Mouse (Mus musculus) hindbrain, embryonic 14.5 days (tissue): Measurements from ENCODE around the gene Atg4c. TPM values are rescaled to one million over a fixed set of nuclear protein-coding genes. Genes with fewer than 3 reads are reported as not detected.

ENCODE experiments used
- ATAC-seq: fragments of 200-750 bp; cut with Nextera tagmentation; 2 replicates; pipeline ENCODE4 v1.8.0; 2017; ENCODE audit warnings: moderate number of reproducible peaks, mild to moderate bottlenecking, moderate TSS enrichment, moderate library complexity; ENCODE audit not compliant: low FRiP score
- DNase-seq: peaks from one replicate; pipeline ENCODE4 v3.0.0-alpha.2; 2015; ENCODE audit warnings: low spot score
- H3K27ac ChIP-seq: fragments of 300-500 bp; sonication (generic); 2 replicates; pipeline ENCODE4 v1.5.1; 2014; ENCODE audit warnings: mild to moderate bottlenecking, moderate library complexity
- H3K27me3 ChIP-seq: fragments of 300-500 bp; sonication (generic); 2 replicates; pipeline ENCODE4 v1.6.1; 2014; ENCODE audit warnings: mild to moderate bottlenecking, low read length, mixed read lengths; ENCODE audit not compliant: control insufficient read depth, insufficient read depth
- H3K36me3 ChIP-seq: fragments of 300-500 bp; sonication (generic); replicated peaks from 2 replicates; pipeline ENCODE4 v1.6.1; 2014; ENCODE audit not compliant: control insufficient read depth, insufficient read depth
- H3K4me1 ChIP-seq: fragments of 300-500 bp; sonication (generic); replicated peaks from 2 replicates; pipeline ENCODE4 v1.6.1; 2014; ENCODE audit warnings: antibody characterized with exemption, low read length, mixed read lengths; ENCODE audit not compliant: control insufficient read depth, insufficient read depth
- H3K4me2 ChIP-seq: fragments of 300-500 bp; sonication (generic); replicated peaks from 2 replicates; pipeline ENCODE4 v1.6.1; 2014; ENCODE audit warnings: mild to moderate bottlenecking, moderate library complexity
- H3K4me3 ChIP-seq: fragments of 300-500 bp; sonication (generic); replicated peaks from 2 replicates; pipeline ENCODE4 v1.5.1; 2014; ENCODE audit warnings: mild to moderate bottlenecking, low read length
- H3K9ac ChIP-seq: fragments of 300-500 bp; sonication (generic); 2 replicates; pipeline ENCODE4 v1.6.1; 2014
- H3K9me3 ChIP-seq: fragments of 300-500 bp; sonication (generic); 2 replicates; pipeline ENCODE4 v1.6.1; 2016; ENCODE audit warnings: low read length; ENCODE audit not compliant: control insufficient read depth
- WGBS: fragments of 180-500 bp; shearing (Covaris S2); extraction: QIAGEN DNeasy Blood & Tissue Kit; methylation state at CpG from one replicate; pipeline ENCODE4 v1.1.7; 2014; 5-methylcytosine and 5-hydroxymethylcytosine counted together
- polyA plus RNA-seq: library from polyadenylated mRNA; unstranded; fragments of >200 nt; fragmentation: Nextera tagmentation; extraction: Ambion mirVana; gene quantifications from 2 replicates; pipeline ENCODE4 v1.2.1, GENCODE M21; 2014

Atg4c gene
- polyA plus RNA-seq, 1 experiment from 2014 or later, result 19.2 TPM

DNA sequence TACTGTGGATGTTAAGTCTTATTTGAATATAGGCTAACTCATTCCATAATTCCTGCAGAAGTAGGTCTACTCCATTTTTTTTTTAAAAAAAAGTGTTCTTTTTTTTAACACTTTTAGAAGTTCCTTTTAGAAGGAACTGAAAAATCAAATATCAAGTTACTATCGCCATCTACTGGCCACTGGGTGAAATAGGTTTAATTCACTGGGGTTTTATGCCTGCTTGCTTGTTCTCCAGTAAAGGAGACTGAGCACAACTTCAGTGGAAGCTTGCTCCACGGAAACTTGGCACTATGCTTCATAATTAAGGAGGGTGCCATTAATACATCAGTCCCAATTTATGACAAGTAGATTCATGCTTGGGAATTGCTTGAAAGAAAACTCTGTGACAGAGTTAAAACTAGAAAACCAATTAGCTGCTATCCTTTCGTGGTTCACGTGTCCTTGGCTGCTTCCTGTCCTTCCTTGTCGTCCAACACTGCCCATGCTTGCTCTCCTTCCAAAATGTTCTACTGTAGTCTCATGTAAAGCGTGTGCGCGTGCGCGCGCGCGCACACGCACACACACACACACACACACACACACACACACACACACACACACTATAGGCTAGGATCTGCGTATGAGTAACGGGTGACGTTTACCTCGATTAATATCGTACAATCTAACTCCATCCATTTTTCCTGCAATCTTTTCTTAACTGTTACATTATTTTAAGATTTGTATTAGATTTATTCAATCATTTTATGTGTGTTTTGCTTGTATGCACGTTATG lies 10.9 kb upstream of the Atg4c start:
- WGBS, result 78% methylated on average over 20 of the region's 20 CpGs
- H3K9ac ChIP-seq, result no peak overlapping the region
- DNase-seq (peak; percentile 88), ATAC-seq (no peak)
- H3K9me3 ChIP-seq, result no peaks in the 10 kb centered on the region
- no peaks in the 10 kb centered on the region for H3K36me3 ChIP-seq
- H3K27me3 ChIP-seq, result no peaks in the 10 kb centered on the region
- H3K4me1 ChIP-seq, result no peaks in the 10 kb centered on the region
- no peak overlapping the region for H3K27ac ChIP-seq
- no peak overlapping the region for H3K4me3 ChIP-seq
- H3K4me2 ChIP-seq, result no peak overlapping the region

- Histone ChIP-seq H3K4me3 (no peak overlapping the region), H3K9ac (no peak overlapping the region), H3K4me2 (no peak overlapping the region), H3K9me3 (no peaks in the 10 kb centered on the region), H3K36me3 (no peaks in the 10 kb centered on the region), H3K27me3 (no peaks in the 10 kb centered on the region), H3K4me1 (no peaks in the 10 kb centered on the region), H3K27ac (no peak overlapping the region)
- 66% methylated on average over 4 of the region's 4 CpGs for WGBS
- DNase-seq (no peak), ATAC-seq (no peak)
Measured at GRCm38 (mm10) chr4:99184678-99185077, 9.1 kb upstream of the Atg4c start.

- 81% methylated on average over 4 of the region's 4 CpGs for WGBS
- no peaks in the 10 kb centered on the region for H3K9me3 ChIP-seq
- no peak overlapping the region for H3K9ac ChIP-seq
- H3K27ac ChIP-seq, result no peak overlapping the region
- H3K4me2 ChIP-seq, result no peak overlapping the region
- no peaks in the 10 kb centered on the region for H3K36me3 ChIP-seq
- H3K4me3 ChIP-seq, result no peak overlapping the region
- no peaks in the 10 kb centered on the region for H3K27me3 ChIP-seq
- no peaks in the 10 kb centered on the region for H3K4me1 ChIP-seq
- DNase-seq, result no peak
- no peak for ATAC-seq
Measured at GRCm38 (mm10) chr4:99185305-99185704, 8.4 kb upstream of the Atg4c start.

GRCm38 (mm10) chr4:99186412-99187125 lies 7.2 kb upstream of the Atg4c start:
- ATAC-seq, result no peak
- Histone ChIP-seq H3K9me3 (no peaks in the 10 kb centered on the region), H3K4me2 (no peak overlapping the region), H3K27ac (no peak overlapping the region), H3K36me3 (no peaks in the 10 kb centered on the region), H3K27me3 (no peaks in the 10 kb centered on the region), H3K4me3 (no peak overlapping the region), H3K9ac (no peak overlapping the region), H3K4me1 (no peaks in the 10 kb centered on the region)
- no peak for DNase-seq
- WGBS, result 94% methylated on average over 11 of the region's 11 CpGs

- H3K4me3 ChIP-seq, result no peak overlapping the region
- no peak overlapping the region for H3K27ac ChIP-seq
- 90% methylated on average over 1 of the region's 1 CpGs for WGBS
- H3K9ac ChIP-seq, result 0 out of 2 replicates have a peak overlapping the region, but pooled peaks have one; percentile 88
- H3K4me2 ChIP-seq, result no peak overlapping the region; the same call in 1 of the 2 replicates
- 0 out of 2 replicates have a peak, but pooled peaks cover 12% of the 10 kb centered on the region for H3K4me1 ChIP-seq
- ATAC-seq, result no peak
- H3K9me3 ChIP-seq, result no peaks in the 10 kb centered on the region
- H3K27me3 ChIP-seq, result no peaks in the 10 kb centered on the region
- H3K36me3 ChIP-seq, result no peaks in the 10 kb centered on the region
- DNase-seq, result no peak
Measured at GRCm38 (mm10) chr4:99192640-99193039, 1.1 kb upstream of the Atg4c start.

GRCm38 (mm10) chr4:99193214-99193613 lies 520 bp upstream of the Atg4c start:
- Histone ChIP-seq H3K9me3 (no peaks in the 10 kb centered on the region), H3K9ac (peak overlapping the region; percentile 88), H3K4me2 (peak overlapping the region; percentile 64), H3K4me3 (peak overlapping the region; percentile 78), H3K27me3 (no peaks in the 10 kb centered on the region), H3K27ac (peak overlapping the region; percentile 98), H3K4me1 (0 out of 2 replicates have a peak, but pooled peaks cover 12% of the 10 kb centered on the region), H3K36me3 (no peaks in the 10 kb centered on the region)
- DNase-seq (no peak), ATAC-seq (no peak)
- 45% methylated on average over 6 of the region's 6 CpGs for WGBS

DNA sequence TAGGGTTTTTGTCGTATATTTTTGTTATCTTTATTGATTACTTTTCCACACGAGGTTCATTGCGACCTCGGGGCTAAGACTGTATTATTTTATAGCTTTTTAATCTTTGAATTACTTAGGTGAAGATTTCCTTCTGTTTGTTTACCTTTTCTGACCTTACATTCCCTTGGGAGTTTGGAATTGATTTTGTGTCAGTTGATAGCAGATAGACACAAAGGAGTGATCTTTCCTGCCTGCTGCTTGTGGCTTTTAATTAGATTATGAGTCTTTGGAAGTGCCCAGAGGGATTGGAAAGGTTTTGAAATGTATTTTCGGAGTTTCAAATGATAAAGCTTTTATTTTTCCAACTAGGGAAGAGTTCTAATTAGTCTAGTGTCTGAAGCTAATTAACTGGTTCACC lies 1.1 kb downstream of the Atg4c start:
- DNase-seq (no peak), ATAC-seq (no peak)
- Histone ChIP-seq H3K4me3 (peak overlapping the region; percentile 78), H3K27ac (no peak overlapping the region), H3K4me2 (peak overlapping the region; percentile 64), H3K9ac (peak overlapping the region; percentile 88), H3K9me3 (no peaks in the 10 kb centered on the region), H3K27me3 (no peaks in the 10 kb centered on the region), H3K36me3 (no peaks in the 10 kb centered on the region), H3K4me1 (0 out of 2 replicates have a peak, but pooled peaks cover 12% of the 10 kb centered on the region)
- WGBS, result 43% methylated on average over 5 of the region's 5 CpGs

GRCm38 (mm10) chr4:99198721-99199120 lies 5.0 kb downstream of the Atg4c start:
- Histone ChIP-seq H3K27ac (no peak overlapping the region), H3K36me3 (no peaks in the 10 kb centered on the region), H3K9ac (no peak overlapping the region), H3K9me3 (no peaks in the 10 kb centered on the region), H3K4me2 (no peak overlapping the region), H3K4me3 (no peak overlapping the region), H3K4me1 (0 out of 2 replicates have a peak, but pooled peaks cover 5% of the 10 kb centered on the region), H3K27me3 (no peaks in the 10 kb centered on the region)
- DNase-seq (no peak), ATAC-seq (no peak)

GRCm38 (mm10) chr4:99199757-99200251 lies 6.1 kb downstream of the Atg4c start:
- no peaks in the 10 kb centered on the region for H3K36me3 ChIP-seq
- DNase-seq, result no peak
- WGBS, result 81% methylated on average over 13 of the region's 13 CpGs
- H3K9me3 ChIP-seq, result no peaks in the 10 kb centered on the region
- ATAC-seq, result no peak
- H3K4me2 ChIP-seq, result no peak overlapping the region
- 0 out of 2 replicates have a peak, but pooled peaks cover 1% of the 10 kb centered on the region for H3K4me1 ChIP-seq
- no peaks in the 10 kb centered on the region for H3K27me3 ChIP-seq
- H3K4me3 ChIP-seq, result no peak overlapping the region
- H3K27ac ChIP-seq, result no peak overlapping the region
- H3K9ac ChIP-seq, result no peak overlapping the region
